33 mouse cellular contexts compared by ENCODE assay signal in the genomic region with DNA sequence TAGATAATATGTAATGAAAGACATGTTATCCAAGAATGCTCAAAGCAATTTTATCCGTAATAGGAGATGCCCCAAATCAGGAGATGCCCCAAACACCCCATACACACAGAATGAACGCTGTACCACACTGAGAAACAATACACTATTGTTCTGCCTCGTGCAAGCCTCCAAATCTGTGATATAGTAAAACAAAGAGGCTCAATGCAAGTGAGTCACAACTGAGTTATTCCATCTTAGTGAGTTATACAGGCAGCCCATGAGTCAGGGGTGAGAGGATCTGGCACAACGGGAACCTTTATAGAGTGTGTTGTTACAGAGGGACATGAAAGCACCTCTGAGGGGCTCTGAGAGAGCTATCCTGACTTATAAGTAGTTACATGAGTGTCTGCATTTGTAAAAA.
DNase-seq lines count a peak whose midpoint lies in the region; ATAC-seq and TF ChIP-seq lines count a peak whose summit lies in the region.
"Had no signal": no experiment of that assay in that cellular context is flagged by ENCODE, and none has a peak within 500 bp of the region (broad histone marks: within the 10 kb centered on the region; RNA-seq: fewer than 3 reads in every experiment).

No protein-coding gene starts in this region.

- peak; percentile 25 for DNase-seq in layer of hippocampus, adult 9-11 months
- DNase-seq in layer of hippocampus, adult 8-10 months (ENCODE audit: low spot score in 2 of 2): no peak
- peak; percentile 87 for DNase-seq in 3T3-L1 (ENCODE audit: low read depth, low spot score)
- DNase-seq in Muller cell, postnatal 12 days (ENCODE audit: inconsistent ontology term): peak; percentile 84
- no peak for DNase-seq in hindbrain, embryonic 14.5 days (ENCODE audit: low spot score)
- DNase-seq: adrenal gland, postnatal 10 days; cerebellum, adult 11 months; cerebellum, adult 9-11 months; gastrocnemius, postnatal 10 days; kidney, adult 8-10 months; kidney, postnatal 4 days; liver; lung, adult 2 months; lung, postnatal 10 days; right cerebral cortex, postnatal 14 days; thymus, postnatal 14 days had no signal

- TF ChIP-seq POLR2A in myocyte (IDR thresholded peaks at IDR 0.05; ENCODE audit: insufficient read length, low read depth): no peak

- no peak overlapping the region for H3K27ac ChIP-seq in hindbrain, embryonic 14.5 days
- H3K27ac ChIP-seq: embryonic facial prominence, embryonic 13.5 days; heart, embryonic 10.5 days; heart, embryonic 15.5 days; hindbrain, postnatal 0 days; intestine, embryonic 15.5 days; kidney, postnatal 0 days; liver, embryonic 14.5 days; macrophage; midbrain, embryonic 10.5 days; midbrain, embryonic 15.5 days; neural tube, embryonic 12.5 days; stomach, embryonic 15.5 days had no signal

- no peaks in the 10 kb centered on the region for H3K36me3 ChIP-seq in myocyte (ENCODE audit: control insufficient read depth, insufficient read depth)
- H3K36me3 ChIP-seq in hindbrain, embryonic 14.5 days (replicated peaks; ENCODE audit: control insufficient read depth, insufficient read depth): no peaks in the 10 kb centered on the region
- H3K36me3 ChIP-seq: embryonic facial prominence, embryonic 13.5 days; heart, embryonic 10.5 days; heart, embryonic 15.5 days; intestine, embryonic 15.5 days; midbrain, embryonic 10.5 days; midbrain, embryonic 15.5 days; neural tube, embryonic 12.5 days; stomach, embryonic 15.5 days had no signal

- H3ac ChIP-seq in myocyte (ENCODE audit: control insufficient read depth, insufficient read length): no peak overlapping the region

- H3K27me3 ChIP-seq in myocyte (ENCODE audit: control insufficient read depth, insufficient read depth, insufficient read length): no peaks in the 10 kb centered on the region
- H3K27me3 ChIP-seq in hindbrain, embryonic 14.5 days (ENCODE audit: control insufficient read depth, insufficient read depth, low read length): no peaks in the 10 kb centered on the region
- H3K27me3 ChIP-seq: embryonic facial prominence, embryonic 13.5 days; intestine, embryonic 15.5 days; midbrain, embryonic 15.5 days; neural tube, embryonic 12.5 days; stomach, embryonic 15.5 days had no signal

- H3K4me3 ChIP-seq in myocyte: no peak overlapping the region
- H3K4me3 ChIP-seq in hindbrain, embryonic 14.5 days (replicated peaks; ENCODE audit: low read length): no peak overlapping the region
- H3K4me3 ChIP-seq: embryonic facial prominence, embryonic 13.5 days; erythroblast, embryonic 14.5 days; heart, embryonic 10.5 days; heart, embryonic 15.5 days; intestine, embryonic 15.5 days; midbrain, embryonic 10.5 days; midbrain, embryonic 15.5 days; neural tube, embryonic 12.5 days; stomach, embryonic 15.5 days had no signal

- peak overlapping the region; percentile 33 for H3K4me2 ChIP-seq in myocyte (ENCODE audit: low read depth)
- no peak overlapping the region for H3K4me2 ChIP-seq in hindbrain, embryonic 14.5 days (replicated peaks)
- H3K4me2 ChIP-seq: embryonic facial prominence, embryonic 13.5 days; heart, embryonic 15.5 days; intestine, embryonic 15.5 days; midbrain, embryonic 15.5 days; neural tube, embryonic 12.5 days; stomach, embryonic 15.5 days had no signal

- WGBS in hindbrain, embryonic 14.5 days: 52% methylated on average over 4 of the region's 4 CpGs

- ATAC-seq in CD4-positive, CD25-positive, alpha-beta regulatory T cell, adult 4 months: no peak
- ATAC-seq in hindbrain, embryonic 14.5 days (ENCODE audit: low FRiP score): no peak
- ATAC-seq: activated CD4-positive, CD25-positive, alpha-beta regulatory T cell, adult 4 months; forebrain, embryonic 16.5 days; hindbrain, postnatal 0 days; intestine, embryonic 15.5 days; midbrain, embryonic 15.5 days had no signal

- H3K9ac ChIP-seq in hindbrain, embryonic 14.5 days: no peak overlapping the region
- H3K9ac ChIP-seq: embryonic facial prominence, embryonic 13.5 days; heart, embryonic 15.5 days; intestine, embryonic 15.5 days; liver, embryonic 14.5 days; midbrain, embryonic 15.5 days; neural tube, embryonic 12.5 days; stomach, embryonic 15.5 days had no signal

- H3K4me1 ChIP-seq in hindbrain, embryonic 14.5 days (replicated peaks; ENCODE audit: control insufficient read depth, insufficient read depth, low read length): no peaks in the 10 kb centered on the region
- H3K4me1 ChIP-seq: heart, embryonic 10.5 days; heart, embryonic 15.5 days; intestine, embryonic 15.5 days; midbrain, embryonic 10.5 days; midbrain, embryonic 15.5 days; neural tube, embryonic 12.5 days; stomach, embryonic 15.5 days had no signal

- no peaks in the 10 kb centered on the region for H3K79me2 ChIP-seq in myocyte (ENCODE audit: control insufficient read depth, insufficient read depth)

- no peaks in the 10 kb centered on the region for H3K9me3 ChIP-seq in hindbrain, embryonic 14.5 days (ENCODE audit: control insufficient read depth, low read length)
- H3K9me3 ChIP-seq: embryonic facial prominence, embryonic 13.5 days; heart, embryonic 10.5 days; heart, embryonic 15.5 days; intestine, embryonic 15.5 days; midbrain, embryonic 10.5 days; midbrain, embryonic 15.5 days; neural tube, embryonic 12.5 days; stomach, embryonic 15.5 days had no signal

TF ChIP-seq in myocyte, 11 proteins besides CTCF, POLR2A, EP300 and RAD21:
- TF ChIP-seq TCF3 (IDR thresholded peaks at IDR 0.05; ENCODE audit: insufficient read length, low read depth): no peak
- no peak for TF ChIP-seq E2F4 (IDR thresholded peaks at IDR 0.05; ENCODE audit: insufficient read depth)

Comparison
In these comparisons a context has a peak if more than half of its experiments do, and no peak if none do; other contexts are left out.
1. DNase-seq: peak in layer of hippocampus, adult 9-11 months (single experiment), 3T3-L1 (single experiment) and Muller cell, postnatal 12 days (single experiment); none in layer of hippocampus, adult 8-10 months (0 of 2) and hindbrain, embryonic 14.5 days (single experiment).